Mouse (Mus musculus) neural tube, embryonic 13.5 days (tissue): ENCODE measurements around the gene Ssh1. TPM values are rescaled to one million over a fixed set of nuclear protein-coding genes. Genes with fewer than 3 reads are reported as not detected.

Experiments used
- ATAC-seq: fragments of 200-750 bp; cut with Nextera tagmentation; 2 replicates; pipeline ENCODE4 v1.8.0; 2017; ENCODE audit warnings: low read depth, mild to moderate bottlenecking, moderate TSS enrichment, moderate library complexity
- H3K27ac ChIP-seq: fragments of 300-500 bp; sonication (generic); replicated peaks from 2 replicates; pipeline ENCODE4 v1.5.1; 2015; ENCODE audit warnings: moderate library complexity, mild to moderate bottlenecking, inconsistent platforms
- H3K27me3 ChIP-seq: fragments of 300-500 bp; sonication (generic); 2 replicates; pipeline ENCODE4 v1.6.1; 2015; ENCODE audit warnings: mild to moderate bottlenecking, inconsistent platforms
- H3K36me3 ChIP-seq: fragments of 300-500 bp; sonication (generic); 2 replicates; pipeline ENCODE4 v1.6.1; 2015; ENCODE audit warnings: mild to moderate bottlenecking, inconsistent platforms
- H3K4me1 ChIP-seq: fragments of 300-500 bp; sonication (generic); replicated peaks from 2 replicates; pipeline ENCODE4 v1.6.1; 2015; ENCODE audit warnings: inconsistent platforms
- H3K4me2 ChIP-seq: fragments of 300-500 bp; sonication (generic); 2 replicates; pipeline ENCODE4 v1.6.1; 2015; ENCODE audit warnings: inconsistent platforms, mild to moderate bottlenecking, moderate library complexity
- H3K4me3 ChIP-seq: fragments of 300-500 bp; sonication (generic); 2 replicates; pipeline ENCODE4 v1.5.1; 2015; ENCODE audit warnings: mild to moderate bottlenecking, inconsistent platforms
- H3K9ac ChIP-seq: fragments of 300-500 bp; sonication (generic); 2 replicates; pipeline ENCODE4 v1.6.1; 2015; ENCODE audit warnings: moderate library complexity, mild to moderate bottlenecking, inconsistent platforms
- H3K9me3 ChIP-seq: fragments of 300-500 bp; sonication (generic); 2 replicates; pipeline ENCODE4 v1.6.1; 2016; ENCODE audit warnings: inconsistent platforms
- WGBS: fragments of 180-500 bp; shearing (Covaris S2); methylation state at CpG from one replicate; pipeline ENCODE4 v1.1.7; 2015; 5-methylcytosine and 5-hydroxymethylcytosine counted together
- polyA plus RNA-seq: library from polyadenylated mRNA; unstranded; fragments of >200 nt; fragmentation: Nextera tagmentation; extraction: Ambion mirVana; gene quantifications from 2 replicates; pipeline ENCODE4 v1.2.1, GENCODE M21; 2015

Gene Ssh1
- polyA plus RNA-seq, 1 experiment from 2014 or later: 12.9 TPM

- no peak overlapping the region for H3K4me2 ChIP-seq
- no peaks in the 10 kb centered on the region for H3K9me3 ChIP-seq
- no peak overlapping the region for H3K9ac ChIP-seq
- no peak overlapping the region for H3K27ac ChIP-seq
- WGBS: 90% methylated on average over 12 of the region's 12 CpGs
- peaks cover 90% of the 10 kb centered on the region for H3K36me3 ChIP-seq
- no peak for ATAC-seq
- H3K27me3 ChIP-seq: no peaks in the 10 kb centered on the region
- no peak overlapping the region for H3K4me3 ChIP-seq
- peaks cover 15% of the 10 kb centered on the region for H3K4me1 ChIP-seq
These were observed 51.1 kb downstream of the Ssh1 start for GRCm38 (mm10) chr5:113942580-113942979.

- Histone ChIP-seq H3K9me3 (no peaks in the 10 kb centered on the region), H3K4me3 (no peak overlapping the region), H3K4me1 (peaks cover 15% of the 10 kb centered on the region), H3K27me3 (no peaks in the 10 kb centered on the region), H3K36me3 (peaks cover 64% of the 10 kb centered on the region), H3K4me2 (no peak overlapping the region), H3K27ac (no peak overlapping the region), H3K9ac (no peak overlapping the region)
- ATAC-seq: no peak
- WGBS: 54% methylated on average over 12 of the region's 12 CpGs
These were observed 54.3 kb downstream of the Ssh1 start for GRCm38 (mm10) chr5:113939263-113939900.

GRCm38 (mm10) chr5:113937650-113938049 lies 56.0 kb downstream of the Ssh1 start:
- Histone ChIP-seq H3K4me1 (peaks cover 6% of the 10 kb centered on the region), H3K9ac (no peak overlapping the region), H3K36me3 (peaks cover 47% of the 10 kb centered on the region), H3K27me3 (no peaks in the 10 kb centered on the region), H3K9me3 (no peaks in the 10 kb centered on the region), H3K4me3 (no peak overlapping the region), H3K27ac (peak overlapping the region; percentile 33), H3K4me2 (no peak overlapping the region)
- ATAC-seq: no peak
- WGBS: 52% methylated on average over 7 of the region's 7 CpGs

GRCm38 (mm10) chr5:113933889-113934288 lies 59.8 kb downstream of the Ssh1 start:
- no peak overlapping the region for H3K9ac ChIP-seq
- no peak for ATAC-seq
- WGBS: 87% methylated on average over 6 of the region's 6 CpGs
- no peaks in the 10 kb centered on the region for H3K9me3 ChIP-seq
- no peak overlapping the region for H3K4me2 ChIP-seq
- no peak overlapping the region for H3K27ac ChIP-seq
- H3K36me3 ChIP-seq: 0 out of 2 replicates have a peak, but pooled peaks cover 11% of the 10 kb centered on the region
- H3K4me3 ChIP-seq: no peak overlapping the region
- no peaks in the 10 kb centered on the region for H3K27me3 ChIP-seq
- peaks cover 22% of the 10 kb centered on the region for H3K4me1 ChIP-seq

GRCm38 (mm10) chr5:113933480-113933879 lies 60.2 kb downstream of the Ssh1 start:
- Histone ChIP-seq H3K9ac (no peak overlapping the region), H3K4me1 (peaks cover 22% of the 10 kb centered on the region), H3K36me3 (0 out of 2 replicates have a peak, but pooled peaks cover 7% of the 10 kb centered on the region), H3K9me3 (no peaks in the 10 kb centered on the region), H3K4me2 (no peak overlapping the region), H3K4me3 (no peak overlapping the region), H3K27me3 (no peaks in the 10 kb centered on the region), H3K27ac (no peak overlapping the region)
- 88% methylated on average over 4 of the region's 4 CpGs for WGBS
- no peak for ATAC-seq

GRCm38 (mm10) chr5:113932310-113932709 lies 61.4 kb downstream of the Ssh1 start:
- Histone ChIP-seq H3K9ac (no peak overlapping the region), H3K36me3 (0 out of 2 replicates have a peak, but pooled peaks cover under 1% of the 10 kb centered on the region), H3K4me2 (no peak overlapping the region), H3K4me3 (no peak overlapping the region), H3K4me1 (peaks cover 16% of the 10 kb centered on the region), H3K9me3 (0 out of 2 replicates have a peak, but pooled peaks cover 4% of the 10 kb centered on the region), H3K27me3 (no peaks in the 10 kb centered on the region), H3K27ac (no peak overlapping the region)
- no peak for ATAC-seq
- WGBS: 84% methylated on average over 3 of the region's 3 CpGs

- peaks cover 16% of the 10 kb centered on the region for H3K4me1 ChIP-seq
- H3K27ac ChIP-seq: peak overlapping the region; percentile 62
- H3K9me3 ChIP-seq: 0 out of 2 replicates have a peak, but pooled peaks cover 4% of the 10 kb centered on the region
- H3K36me3 ChIP-seq: no peaks in the 10 kb centered on the region
- peak; percentile 51; the same call in 1 of the 2 replicates for ATAC-seq
- 0 out of 2 replicates have a peak overlapping the region, but pooled peaks have one; percentile 38 for H3K9ac ChIP-seq
- H3K4me3 ChIP-seq: no peak overlapping the region
- WGBS: 19% methylated on average over 18 of the region's 18 CpGs
- no peaks in the 10 kb centered on the region for H3K27me3 ChIP-seq
- peak overlapping the region; percentile 35 for H3K4me2 ChIP-seq
These were observed 62.8 kb downstream of the Ssh1 start for GRCm38 (mm10) chr5:113930648-113931609.

- no peak overlapping the region for H3K9ac ChIP-seq
- no peak for ATAC-seq
- H3K9me3 ChIP-seq: 0 out of 2 replicates have a peak, but pooled peaks cover 4% of the 10 kb centered on the region
- 51% methylated on average over 10 of the region's 10 CpGs for WGBS
- no peaks in the 10 kb centered on the region for H3K36me3 ChIP-seq
- no peaks in the 10 kb centered on the region for H3K27me3 ChIP-seq
- no peak overlapping the region; the same call in 1 of the 2 replicates for H3K27ac ChIP-seq
- H3K4me1 ChIP-seq: peaks cover 16% of the 10 kb centered on the region
- no peak overlapping the region for H3K4me3 ChIP-seq
- no peak overlapping the region for H3K4me2 ChIP-seq
These were observed 63.6 kb downstream of the Ssh1 start for GRCm38 (mm10) chr5:113929950-113930647.

- no peak overlapping the region for H3K27ac ChIP-seq
- H3K4me2 ChIP-seq: no peak overlapping the region
- H3K9ac ChIP-seq: no peak overlapping the region
- no peak for ATAC-seq
- H3K4me3 ChIP-seq: no peak overlapping the region
- peaks cover 16% of the 10 kb centered on the region for H3K4me1 ChIP-seq
- WGBS: 70% methylated on average over 10 of the region's 10 CpGs
- 0 out of 2 replicates have a peak, but pooled peaks cover 4% of the 10 kb centered on the region for H3K9me3 ChIP-seq
- no peaks in the 10 kb centered on the region for H3K27me3 ChIP-seq
- H3K36me3 ChIP-seq: no peaks in the 10 kb centered on the region
These were observed 64.2 kb downstream of the Ssh1 start for GRCm38 (mm10) chr5:113929526-113929925.

GRCm38 (mm10) chr5:113924608-113925007 lies 69.1 kb downstream of the Ssh1 start:
- Histone ChIP-seq H3K9ac (no peak overlapping the region), H3K27ac (no peak overlapping the region), H3K36me3 (no peaks in the 10 kb centered on the region), H3K4me2 (no peak overlapping the region), H3K9me3 (0 out of 2 replicates have a peak, but pooled peaks cover 4% of the 10 kb centered on the region), H3K4me3 (no peak overlapping the region), H3K4me1 (peaks cover 14% of the 10 kb centered on the region), H3K27me3 (no peaks in the 10 kb centered on the region)
- WGBS: 86% methylated on average over 4 of the region's 4 CpGs
- no peak for ATAC-seq

GRCm38 (mm10) chr5:113921310-113922166 lies 72.2 kb downstream of the Ssh1 start:
- Histone ChIP-seq H3K4me2 (no peak overlapping the region), H3K4me1 (peaks cover 25% of the 10 kb centered on the region), H3K4me3 (no peak overlapping the region), H3K36me3 (no peaks in the 10 kb centered on the region), H3K9me3 (no peaks in the 10 kb centered on the region), H3K27me3 (no peaks in the 10 kb centered on the region), H3K9ac (no peak overlapping the region), H3K27ac (peak overlapping the region; percentile 87)
- 7% methylated on average over 6 of the region's 6 CpGs for WGBS
- ATAC-seq: peak; percentile 78
